Mouse (Mus musculus) neural tube, embryonic 12.5 days (tissue): ENCODE measurements at regions not wholly inside any gene's neighbourhood (a gene's known extent, or its start where the extent isn't known, plus 50 kb on each side); places are given as distances from the start of the nearest gene placed in this dataset.

Experiments used
- ATAC-seq: fragments of 200-750 bp; cut with Nextera tagmentation; 2 replicates; pipeline ENCODE4 v1.8.0; 2017; ENCODE audit warnings: low read depth, mild to moderate bottlenecking, moderate TSS enrichment, moderate library complexity; ENCODE audit not compliant: low FRiP score
- H3K27ac ChIP-seq: fragments of 300-500 bp; sonication (generic); 2 replicates; pipeline ENCODE4 v1.5.1; 2016
- H3K27me3 ChIP-seq: fragments of 300-500 bp; sonication (generic); replicated peaks from 2 replicates; pipeline ENCODE4 v1.6.1; 2016; ENCODE audit warnings: mild to moderate bottlenecking
- H3K36me3 ChIP-seq: fragments of 300-500 bp; sonication (generic); 2 replicates; pipeline ENCODE4 v1.6.1; 2016; ENCODE audit warnings: mild to moderate bottlenecking
- H3K4me1 ChIP-seq: fragments of 300-500 bp; sonication (generic); 2 replicates; pipeline ENCODE4 v1.6.1; 2016
- H3K4me2 ChIP-seq: fragments of 300-500 bp; sonication (generic); replicated peaks from 2 replicates; pipeline ENCODE4 v1.6.1; 2016; ENCODE audit warnings: mild to moderate bottlenecking
- H3K4me3 ChIP-seq: fragments of 300-500 bp; sonication (generic); 2 replicates; pipeline ENCODE4 v1.5.1; 2016
- H3K9ac ChIP-seq: fragments of 300-500 bp; sonication (generic); 2 replicates; pipeline ENCODE4 v1.6.1; 2016; ENCODE audit warnings: mild to moderate bottlenecking
- H3K9me3 ChIP-seq: fragments of 300-500 bp; sonication (generic); 2 replicates; pipeline ENCODE4 v1.6.1; 2016; ENCODE audit warnings: mild to moderate bottlenecking
- WGBS: fragments of 180-500 bp; shearing (Covaris S2); methylation state at CpG from one replicate; pipeline ENCODE4 v1.1.7; 2016; 5-methylcytosine and 5-hydroxymethylcytosine counted together

- Histone ChIP-seq H3K9ac (no peak overlapping the region), H3K27ac (no peak overlapping the region), H3K4me2 (no peak overlapping the region), H3K4me1 (no peaks in the 10 kb centered on the region), H3K27me3 (no peaks in the 10 kb centered on the region), H3K4me3 (no peak overlapping the region), H3K9me3 (no peaks in the 10 kb centered on the region), H3K36me3 (no peaks in the 10 kb centered on the region)
- no peak for ATAC-seq
- WGBS: 80% methylated on average over 1 of the region's 1 CpGs
These were observed 1425.1 kb downstream of the Fam181b start for GRCm38 (mm10) chr7:94504748-94505147.

- Histone ChIP-seq H3K36me3 (no peaks in the 10 kb centered on the region), H3K9me3 (0 out of 2 replicates have a peak, but pooled peaks cover 5% of the 10 kb centered on the region), H3K27ac (no peak overlapping the region), H3K4me1 (no peaks in the 10 kb centered on the region), H3K4me2 (no peak overlapping the region), H3K4me3 (no peak overlapping the region), H3K9ac (no peak overlapping the region), H3K27me3 (no peaks in the 10 kb centered on the region)
- no peak for ATAC-seq
- WGBS: 94% methylated on average over 1 of the region's 1 CpGs
These were observed 1437.3 kb downstream of the Fam181b start for GRCm38 (mm10) chr7:94517002-94517401.

- Histone ChIP-seq H3K9ac (no peak overlapping the region), H3K4me2 (no peak overlapping the region), H3K27ac (no peak overlapping the region), H3K9me3 (no peaks in the 10 kb centered on the region; the same call in 1 of the 2 replicates), H3K4me1 (no peaks in the 10 kb centered on the region), H3K4me3 (no peak overlapping the region), H3K27me3 (no peaks in the 10 kb centered on the region), H3K36me3 (no peaks in the 10 kb centered on the region)
- WGBS: 70% methylated on average over 1 of the region's 1 CpGs
- no peak for ATAC-seq
These were observed 1452.9 kb downstream of the Fam181b start for GRCm38 (mm10) chr7:94532520-94532919.

GRCm38 (mm10) chr7:94548332-94548731, 1468.7 kb downstream of the Fam181b start:
- Histone ChIP-seq H3K4me1 (no peaks in the 10 kb centered on the region), H3K27me3 (no peaks in the 10 kb centered on the region), H3K9me3 (no peaks in the 10 kb centered on the region), H3K4me2 (no peak overlapping the region), H3K4me3 (no peak overlapping the region), H3K9ac (no peak overlapping the region), H3K27ac (no peak overlapping the region), H3K36me3 (no peaks in the 10 kb centered on the region)
- 55% methylated on average over 1 of the region's 1 CpGs for WGBS
- ATAC-seq: no peak

GRCm38 (mm10) chr7:94581475-94581874, 1501.8 kb downstream of the Fam181b start:
- Histone ChIP-seq H3K4me3 (no peak overlapping the region), H3K27me3 (no peaks in the 10 kb centered on the region), H3K9me3 (no peaks in the 10 kb centered on the region), H3K4me1 (no peaks in the 10 kb centered on the region), H3K27ac (no peak overlapping the region), H3K9ac (no peak overlapping the region), H3K36me3 (no peaks in the 10 kb centered on the region), H3K4me2 (no peak overlapping the region)
- 50% methylated on average over 3 of the region's 3 CpGs for WGBS
- no peak for ATAC-seq

GRCm38 (mm10) chr7:94587791-94588190, 1508.1 kb downstream of the Fam181b start:
- H3K9ac ChIP-seq: no peak overlapping the region
- H3K9me3 ChIP-seq: no peaks in the 10 kb centered on the region
- no peaks in the 10 kb centered on the region for H3K27me3 ChIP-seq
- no peaks in the 10 kb centered on the region for H3K4me1 ChIP-seq
- no peak overlapping the region for H3K4me3 ChIP-seq
- ATAC-seq: no peak
- no peaks in the 10 kb centered on the region for H3K36me3 ChIP-seq
- no peak overlapping the region for H3K27ac ChIP-seq
- H3K4me2 ChIP-seq: no peak overlapping the region

GRCm38 (mm10) chr7:94594643-94595042, 1515.0 kb downstream of the Fam181b start:
- no peak for ATAC-seq
- no peaks in the 10 kb centered on the region for H3K9me3 ChIP-seq
- no peaks in the 10 kb centered on the region for H3K36me3 ChIP-seq
- no peak overlapping the region for H3K4me2 ChIP-seq
- H3K9ac ChIP-seq: no peak overlapping the region
- H3K4me1 ChIP-seq: no peaks in the 10 kb centered on the region
- H3K4me3 ChIP-seq: no peak overlapping the region
- WGBS: 81% methylated on average over 1 of the region's 1 CpGs
- H3K27ac ChIP-seq: no peak overlapping the region
- no peaks in the 10 kb centered on the region for H3K27me3 ChIP-seq

- ATAC-seq: no peak
These were observed 1539.3 kb downstream of the Fam181b start for GRCm38 (mm10) chr7:94618965-94619364.

GRCm38 (mm10) chr7:94624546-94624945, 1544.9 kb downstream of the Fam181b start:
- H3K4me1 ChIP-seq: no peaks in the 10 kb centered on the region
- no peaks in the 10 kb centered on the region for H3K27me3 ChIP-seq
- no peaks in the 10 kb centered on the region for H3K36me3 ChIP-seq
- H3K9ac ChIP-seq: no peak overlapping the region
- H3K9me3 ChIP-seq: no peaks in the 10 kb centered on the region
- H3K4me2 ChIP-seq: no peak overlapping the region
- ATAC-seq: no peak
- WGBS: 81% methylated on average over 1 of the region's 1 CpGs
- H3K27ac ChIP-seq: no peak overlapping the region
- H3K4me3 ChIP-seq: no peak overlapping the region

More at GRCm38 (mm10) chr7:94618965-94619364, 1539.3 kb downstream of the Fam181b start:
- 69% methylated on average over 5 of the region's 5 CpGs for WGBS
- H3K27me3 ChIP-seq: no peaks in the 10 kb centered on the region
- no peak overlapping the region for H3K4me3 ChIP-seq
- no peaks in the 10 kb centered on the region for H3K9me3 ChIP-seq
- no peak overlapping the region for H3K27ac ChIP-seq
- H3K36me3 ChIP-seq: no peaks in the 10 kb centered on the region
- H3K9ac ChIP-seq: no peak overlapping the region
- H3K4me2 ChIP-seq: no peak overlapping the region
- peaks cover 3% of the 10 kb centered on the region; the same call in 1 of the 2 replicates for H3K4me1 ChIP-seq

GRCm38 (mm10) chr7:94637367-94638023, 1533.6 kb upstream of the Tenm4 start:
- Histone ChIP-seq H3K4me1 (no peaks in the 10 kb centered on the region), H3K9me3 (no peaks in the 10 kb centered on the region), H3K27ac (no peak overlapping the region), H3K9ac (no peak overlapping the region), H3K36me3 (no peaks in the 10 kb centered on the region), H3K27me3 (no peaks in the 10 kb centered on the region), H3K4me2 (no peak overlapping the region), H3K4me3 (no peak overlapping the region)
- WGBS: 89% methylated on average over 3 of the region's 3 CpGs
- ATAC-seq: no peak

GRCm38 (mm10) chr7:94644560-94645285, 1526.3 kb upstream of the Tenm4 start:
- Histone ChIP-seq H3K27me3 (no peaks in the 10 kb centered on the region), H3K36me3 (no peaks in the 10 kb centered on the region), H3K9me3 (no peaks in the 10 kb centered on the region), H3K27ac (no peak overlapping the region), H3K9ac (no peak overlapping the region), H3K4me1 (no peaks in the 10 kb centered on the region), H3K4me2 (no peak overlapping the region), H3K4me3 (no peak overlapping the region)
- WGBS: 57% methylated on average over 7 of the region's 7 CpGs
- 0 out of 2 replicates have a peak, but pooled peaks have one; percentile 50 for ATAC-seq

GRCm38 (mm10) chr7:94645337-94645736, 1525.7 kb upstream of the Tenm4 start:
- WGBS: 57% methylated on average over 4 of the region's 4 CpGs
- Histone ChIP-seq H3K27ac (no peak overlapping the region), H3K4me2 (no peak overlapping the region)

GRCm38 (mm10) chr7:94650462-94650861, 1520.6 kb upstream of the Tenm4 start:
- Histone ChIP-seq H3K9ac (no peak overlapping the region), H3K9me3 (no peaks in the 10 kb centered on the region), H3K27ac (no peak overlapping the region), H3K4me1 (no peaks in the 10 kb centered on the region), H3K36me3 (no peaks in the 10 kb centered on the region), H3K27me3 (no peaks in the 10 kb centered on the region), H3K4me3 (no peak overlapping the region), H3K4me2 (no peak overlapping the region)
- WGBS: 58% methylated on average over 1 of the region's 1 CpGs
- ATAC-seq: no peak

More at GRCm38 (mm10) chr7:94645337-94645736, 1525.7 kb upstream of the Tenm4 start:
- Histone ChIP-seq H3K36me3 (no peaks in the 10 kb centered on the region), H3K4me1 (no peaks in the 10 kb centered on the region), H3K4me3 (no peak overlapping the region), H3K9me3 (no peaks in the 10 kb centered on the region), H3K9ac (no peak overlapping the region), H3K27me3 (no peaks in the 10 kb centered on the region)
- ATAC-seq: no peak
